Mouse (Mus musculus) embryo, embryonic 11.5 days (tissue): Measurements from ENCODE around the gene Slco6d1.
"Not testable (repeated sequence)": the region's sequence is repeated elsewhere in the genome, so short reads cannot be mapped to it uniquely, and the experiment has no call there.

Experiments used
- DNase-seq: peaks from one replicate; pipeline ENCODE4 v3.0.0-alpha.2; 2012; ENCODE audit warnings: low read depth, low spot score

Slco6d1 gene

DNA sequence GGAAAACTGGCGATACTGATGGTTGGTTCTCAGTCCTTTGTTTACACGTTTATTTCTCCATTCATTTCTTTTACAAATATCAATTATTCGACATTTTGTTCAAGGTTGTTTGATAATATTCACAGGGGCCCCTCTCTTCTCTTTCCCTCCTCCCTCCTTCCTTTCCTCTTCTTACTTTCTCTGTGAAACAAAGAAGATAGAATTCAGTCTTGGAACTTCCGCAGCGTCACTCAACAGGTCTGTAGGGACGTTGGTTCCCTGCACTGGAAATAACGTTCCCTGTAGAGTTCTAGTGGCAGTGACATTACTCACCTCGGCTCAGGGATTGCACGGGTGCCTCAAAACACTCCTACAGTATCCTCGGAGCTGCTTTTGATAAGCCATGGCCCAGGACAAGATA lies at the start of gene Slco6d1:
TSS of gene Slco6d1 (plus strand) at position 301 of the 400 bp plus-strand sequence.
- no peak for DNase-seq

DNA sequence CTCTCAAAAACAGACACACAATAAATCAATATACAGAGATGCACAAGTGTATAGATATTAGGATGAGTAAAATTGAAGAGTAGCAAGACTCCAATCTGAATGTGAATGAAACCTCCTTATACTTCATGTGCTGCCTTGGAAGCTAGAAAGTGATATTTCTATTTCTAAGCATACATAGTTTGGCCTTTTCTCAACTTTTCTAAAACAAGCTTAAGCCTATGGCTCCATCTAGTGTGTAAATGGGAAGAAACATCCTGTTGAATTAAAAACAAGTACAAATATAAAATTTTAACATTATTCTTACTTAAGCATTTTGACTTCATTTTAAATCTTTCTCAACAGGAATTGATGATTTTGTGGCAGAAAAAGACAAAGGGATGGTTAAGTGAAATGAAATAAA lies 28.9 kb upstream of the Slco6d1 start:
- DNase-seq = no peak

DNA sequence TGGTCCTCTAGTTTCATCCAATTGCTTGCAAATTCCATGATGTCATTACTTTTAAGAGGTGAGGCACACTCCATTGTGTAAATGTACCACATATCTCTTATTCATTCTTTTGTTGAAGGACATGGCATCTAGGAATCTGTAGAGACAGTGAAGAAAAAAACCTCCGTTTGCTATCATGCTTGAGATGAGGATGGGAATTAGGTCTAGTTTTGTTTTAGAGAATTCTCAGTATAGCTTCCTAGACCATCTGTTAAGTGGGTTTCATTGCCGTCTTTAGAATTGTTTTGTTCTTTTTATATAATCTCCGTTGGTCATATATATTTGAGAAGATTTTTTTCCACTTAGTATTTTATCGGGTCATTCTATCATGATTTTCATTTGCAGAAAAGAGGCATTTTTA lies 27.0 kb downstream of the Slco6d1 start:
- no peak for DNase-seq

DNA sequence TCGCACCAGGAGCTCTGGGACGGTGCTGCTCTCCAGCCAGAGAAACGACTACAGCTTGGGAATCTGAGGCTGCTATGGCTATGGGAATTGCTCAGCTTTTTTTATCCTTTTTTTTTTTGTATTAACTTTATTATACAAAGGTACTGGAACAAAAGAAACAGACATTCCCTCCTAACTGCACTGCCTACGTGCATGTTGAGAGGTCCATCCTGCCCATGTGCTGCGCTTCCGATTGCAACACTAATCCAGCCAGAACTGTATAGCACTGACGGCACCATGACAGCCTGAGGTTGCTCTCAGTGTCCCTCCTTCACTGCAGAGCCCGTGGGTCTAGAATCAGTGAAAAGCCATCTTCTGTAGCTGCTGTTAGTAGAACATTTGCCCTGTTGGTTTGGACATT lies 38.3 kb downstream of the Slco6d1 start:
- DNase-seq = not testable (repeated sequence)

DNA sequence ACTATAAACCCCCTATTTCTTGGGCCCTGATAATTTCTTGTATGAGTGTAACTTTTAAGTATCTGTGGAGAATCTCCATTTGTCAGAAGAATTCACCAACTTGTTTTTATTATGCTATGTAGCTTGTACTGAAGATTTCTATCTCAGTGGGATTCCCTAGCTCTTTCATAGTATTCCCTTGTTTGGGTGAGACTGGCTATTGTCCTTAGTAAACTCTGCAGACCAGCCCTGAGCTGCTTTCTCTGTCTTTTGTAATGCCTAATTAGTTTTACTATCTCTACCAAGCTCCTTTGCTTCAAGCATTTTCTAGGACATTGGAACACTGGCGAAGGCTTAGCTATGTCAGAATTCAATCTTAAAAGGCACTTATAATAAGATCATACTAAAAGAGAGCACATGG lies 55.5 kb downstream of the Slco6d1 start:
- DNase-seq = not testable (repeated sequence)

DNA sequence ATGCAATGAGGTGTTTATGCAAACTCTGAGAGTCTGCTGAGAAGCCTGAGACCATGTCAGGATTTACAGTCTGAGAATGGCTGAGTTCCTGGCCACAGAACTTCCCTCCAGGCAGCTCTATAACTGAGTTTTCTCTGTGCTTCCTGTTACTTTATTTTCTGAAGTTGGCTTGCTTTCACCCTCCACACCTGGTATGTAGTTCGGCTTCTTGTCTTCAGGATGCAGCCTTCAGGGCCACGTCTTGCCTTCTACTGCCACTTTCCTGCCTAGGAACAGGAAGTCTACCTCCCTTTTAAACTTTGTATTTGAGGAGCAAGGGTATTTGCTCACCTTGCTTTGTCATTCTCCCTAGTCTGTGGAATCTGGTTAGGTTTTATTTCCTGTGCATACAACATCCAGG lies 58.3 kb downstream of the Slco6d1 start:
- DNase-seq = no peak

DNA sequence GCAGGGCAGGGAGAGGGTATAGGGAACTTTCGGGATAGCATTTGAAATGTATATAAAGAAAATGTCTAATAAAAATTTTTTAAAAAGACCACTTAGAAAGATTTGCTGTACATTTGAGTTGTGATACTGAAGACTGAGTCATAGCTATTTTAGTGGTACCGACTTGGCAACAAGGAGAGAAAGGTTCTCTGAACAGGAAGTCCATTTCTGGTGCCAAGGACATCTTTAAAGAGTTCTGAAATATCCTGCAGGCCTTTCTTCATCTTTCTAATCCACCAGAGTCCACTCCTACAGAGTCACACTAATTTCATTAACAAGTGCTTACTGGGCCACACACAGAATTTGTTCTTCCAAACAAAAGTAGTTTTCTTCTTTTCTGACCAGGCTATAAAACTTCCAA lies 85.1 kb downstream of the Slco6d1 start:
- no peak for DNase-seq

DNA sequence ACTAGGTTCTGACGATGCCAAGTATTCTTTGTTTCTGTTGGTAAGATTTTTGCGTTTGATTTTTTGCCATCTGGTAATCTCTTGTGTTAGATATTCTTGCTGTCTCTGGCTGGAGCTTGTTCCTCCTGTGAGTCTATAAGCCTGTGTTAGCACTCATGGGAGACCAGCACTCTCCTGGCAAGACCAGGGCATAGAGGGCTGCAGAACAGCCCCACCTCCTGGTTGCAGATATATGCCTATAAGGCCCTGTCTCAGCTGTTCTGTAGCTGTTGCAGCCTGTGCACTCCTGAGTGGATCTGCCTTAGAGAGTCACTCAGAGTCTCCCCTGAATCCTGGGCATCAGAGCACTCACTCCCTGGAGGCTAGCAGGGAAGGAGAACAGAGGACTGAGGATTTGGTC lies 102.1 kb downstream of the Slco6d1 start:
- no peak for DNase-seq

DNA sequence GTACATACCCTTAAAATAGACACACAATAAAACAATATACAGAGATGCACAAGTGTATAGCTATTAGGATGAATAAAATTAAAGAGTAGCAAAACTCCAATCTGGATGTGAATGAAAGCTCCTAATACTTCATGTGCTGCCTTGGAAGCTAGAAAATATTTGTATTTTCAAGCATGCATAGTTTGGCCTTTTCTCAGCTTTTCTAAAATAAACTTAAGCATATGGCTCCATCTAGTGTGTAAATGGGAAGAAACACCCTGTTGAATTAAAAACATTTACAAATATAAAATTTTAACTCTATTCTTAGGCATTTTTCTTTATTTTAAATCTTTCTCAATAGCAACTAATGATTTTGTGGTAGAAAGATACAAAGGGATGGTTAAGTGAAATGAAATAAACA lies 102.6 kb downstream of the Slco6d1 start:
- no peak for DNase-seq

DNA sequence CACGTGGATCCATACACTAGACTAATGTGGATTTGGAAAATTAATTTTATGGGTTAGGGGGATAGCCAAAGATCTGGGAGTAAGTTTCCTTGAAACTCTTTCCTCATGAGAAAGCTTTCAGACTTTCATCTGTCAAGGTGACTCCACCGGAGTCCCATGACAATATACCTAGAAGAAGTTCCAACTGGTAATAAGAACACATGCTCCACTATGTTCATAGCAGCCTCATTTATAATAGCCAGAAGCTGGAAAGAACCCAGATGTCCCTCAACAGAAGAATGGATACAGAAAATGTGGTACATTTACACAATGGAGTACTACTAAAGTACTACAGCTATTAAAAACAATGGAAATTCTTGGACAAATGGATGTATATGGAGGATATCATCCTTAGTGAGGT lies 107.4 kb downstream of the Slco6d1 start:
- not testable (repeated sequence) for DNase-seq

DNA sequence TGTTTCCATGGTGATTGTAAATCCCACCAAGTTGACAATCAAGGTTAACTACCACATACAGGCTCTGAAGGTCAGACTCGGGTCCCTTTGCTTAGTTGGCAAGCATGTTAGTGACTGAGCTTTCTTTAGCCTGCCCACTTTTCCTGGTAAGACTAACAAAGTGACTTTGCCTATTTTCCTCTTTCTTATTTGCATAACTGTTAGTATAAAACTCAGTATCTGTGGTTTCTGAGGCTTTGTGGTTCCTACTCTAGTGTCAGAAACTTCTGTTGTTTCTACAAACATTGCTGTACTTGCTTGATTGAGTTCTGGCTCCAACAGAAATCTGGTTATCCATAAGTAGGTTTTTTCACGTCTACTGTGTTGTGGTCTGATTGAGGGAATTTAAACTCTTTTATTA lies 124.4 kb downstream of the Slco6d1 start:
- DNase-seq = no peak

DNA sequence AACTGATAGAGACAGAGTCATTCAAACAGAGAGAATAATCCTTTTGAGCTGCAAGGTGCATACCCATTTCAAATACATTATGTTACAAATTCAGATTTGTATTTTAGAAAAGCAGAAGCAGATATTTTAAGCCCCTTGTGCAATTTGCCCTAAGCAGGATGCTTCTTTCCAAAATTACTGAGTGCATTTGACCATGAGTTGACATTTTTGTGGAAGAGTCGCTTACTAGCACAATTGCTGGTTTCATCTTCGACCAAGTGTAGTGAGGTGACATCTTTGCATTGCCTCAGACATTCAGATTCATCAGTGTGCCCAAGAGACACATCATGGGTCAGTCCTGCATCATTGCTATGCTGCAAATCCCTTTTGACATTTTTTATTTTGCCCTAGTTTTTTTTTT lies 133.5 kb downstream of the Slco6d1 start:
- DNase-seq = no peak

DNA sequence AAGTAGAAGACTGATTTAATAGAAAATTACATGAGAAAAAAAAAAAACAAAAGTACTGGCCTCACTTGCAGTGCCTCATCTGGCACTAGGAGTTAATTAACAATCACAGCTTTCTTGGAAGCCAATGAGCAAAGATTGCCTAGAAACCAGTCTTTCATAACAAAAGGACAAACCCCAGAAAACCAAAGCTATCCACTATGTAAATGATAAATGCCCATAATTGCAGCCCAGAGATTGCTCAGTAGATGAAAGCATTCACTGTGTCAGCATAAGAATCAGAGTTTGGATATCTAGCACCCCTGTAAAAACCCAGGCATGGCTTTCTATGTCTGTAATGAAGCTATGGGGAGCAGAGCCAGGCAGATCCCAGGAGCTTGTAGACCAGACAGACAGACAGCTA lies 144.8 kb downstream of the Slco6d1 start:
- no peak for DNase-seq
